Mouse (Mus musculus) heart, embryonic 11.5 days (tissue): Measurements from ENCODE around the gene Hhex. TPM values are rescaled to one million over a fixed set of nuclear protein-coding genes. Genes with fewer than 3 reads are reported as not detected.

Source experiments
- ATAC-seq: fragments of 200-750 bp; cut with Nextera tagmentation; replicated peaks from 2 replicates; pipeline ENCODE4 v1.8.0; 2017; ENCODE audit warnings: moderate library complexity; ENCODE audit not compliant: insufficient number of reproducible peaks, low FRiP score, low TSS enrichment
- H3K27ac ChIP-seq: fragments of 300-500 bp; sonication (generic); 2 replicates; pipeline ENCODE4 v1.5.1; 2014; ENCODE audit warnings: mild to moderate bottlenecking, low read depth, low read length
- H3K27me3 ChIP-seq: fragments of 300-500 bp; sonication (generic); 2 replicates; pipeline ENCODE4 v1.6.1; 2014; ENCODE audit warnings: mild to moderate bottlenecking, low read length, mixed read lengths; ENCODE audit not compliant: control insufficient read depth, insufficient read depth
- H3K36me3 ChIP-seq: fragments of 300-500 bp; sonication (generic); 2 replicates; pipeline ENCODE4 v1.6.1; 2014; ENCODE audit warnings: mild to moderate bottlenecking, low read length, moderate library complexity, mixed read lengths; ENCODE audit not compliant: control insufficient read depth, insufficient read depth
- H3K4me1 ChIP-seq: fragments of 300-500 bp; sonication (generic); 2 replicates; pipeline ENCODE4 v1.6.1; 2014; ENCODE audit warnings: low read length; ENCODE audit not compliant: control insufficient read depth, insufficient read depth
- H3K4me2 ChIP-seq: fragments of 300-500 bp; sonication (generic); 2 replicates; pipeline ENCODE4 v1.6.1; 2014; ENCODE audit warnings: mild to moderate bottlenecking, moderate library complexity
- H3K4me3 ChIP-seq: fragments of 300-500 bp; sonication (generic); 2 replicates; pipeline ENCODE4 v1.5.1; 2014; ENCODE audit warnings: low read depth, low read length
- H3K9ac ChIP-seq: fragments of 300-500 bp; sonication (generic); 2 replicates; pipeline ENCODE4 v1.6.1; 2014; ENCODE audit warnings: mild to moderate bottlenecking, low read depth, low read length, moderate library complexity
- H3K9me3 ChIP-seq: fragments of 300-500 bp; sonication (generic); replicated peaks from 2 replicates; pipeline ENCODE4 v1.6.1; 2016; ENCODE audit warnings: low read length; ENCODE audit not compliant: control insufficient read depth
- WGBS: fragments of 180-500 bp; shearing (Covaris S2); extraction: QIAGEN DNeasy Blood & Tissue Kit; methylation state at CpG from one replicate; pipeline ENCODE4 v1.1.7; 2014; ENCODE audit not compliant: insufficient replicate concordance; 5-methylcytosine and 5-hydroxymethylcytosine counted together
- polyA plus RNA-seq: library from polyadenylated mRNA; unstranded; fragments of >200 nt; fragmentation: Nextera tagmentation; extraction: Ambion mirVana; gene quantifications from 2 replicates; pipeline ENCODE4 v1.2.1, GENCODE M21; 2014

Hhex gene
- polyA plus RNA-seq, 1 experiment from 2014 or later = 13.4 TPM

- Histone ChIP-seq H3K4me3 (no peak overlapping the region; the same call in 1 of the 2 replicates), H3K36me3 (no peaks in the 10 kb centered on the region), H3K27me3 (peaks cover 73% of the 10 kb centered on the region), H3K9me3 (no peaks in the 10 kb centered on the region), H3K4me2 (peak overlapping the region; percentile 77), H3K9ac (no peak overlapping the region), H3K4me1 (no peaks in the 10 kb centered on the region; the same call in none of the 2 replicates), H3K27ac (no peak overlapping the region)
- ATAC-seq = no peak
- WGBS = 21% methylated on average over 16 of the region's 16 CpGs
Observed at GRCm38 (mm10) chr19:37432868-37433570, 1.6 kb upstream of the Hhex start.

- no peak for ATAC-seq
Observed at GRCm38 (mm10) chr19:37433895-37434262, 731 bp upstream of the Hhex start.

DNA sequence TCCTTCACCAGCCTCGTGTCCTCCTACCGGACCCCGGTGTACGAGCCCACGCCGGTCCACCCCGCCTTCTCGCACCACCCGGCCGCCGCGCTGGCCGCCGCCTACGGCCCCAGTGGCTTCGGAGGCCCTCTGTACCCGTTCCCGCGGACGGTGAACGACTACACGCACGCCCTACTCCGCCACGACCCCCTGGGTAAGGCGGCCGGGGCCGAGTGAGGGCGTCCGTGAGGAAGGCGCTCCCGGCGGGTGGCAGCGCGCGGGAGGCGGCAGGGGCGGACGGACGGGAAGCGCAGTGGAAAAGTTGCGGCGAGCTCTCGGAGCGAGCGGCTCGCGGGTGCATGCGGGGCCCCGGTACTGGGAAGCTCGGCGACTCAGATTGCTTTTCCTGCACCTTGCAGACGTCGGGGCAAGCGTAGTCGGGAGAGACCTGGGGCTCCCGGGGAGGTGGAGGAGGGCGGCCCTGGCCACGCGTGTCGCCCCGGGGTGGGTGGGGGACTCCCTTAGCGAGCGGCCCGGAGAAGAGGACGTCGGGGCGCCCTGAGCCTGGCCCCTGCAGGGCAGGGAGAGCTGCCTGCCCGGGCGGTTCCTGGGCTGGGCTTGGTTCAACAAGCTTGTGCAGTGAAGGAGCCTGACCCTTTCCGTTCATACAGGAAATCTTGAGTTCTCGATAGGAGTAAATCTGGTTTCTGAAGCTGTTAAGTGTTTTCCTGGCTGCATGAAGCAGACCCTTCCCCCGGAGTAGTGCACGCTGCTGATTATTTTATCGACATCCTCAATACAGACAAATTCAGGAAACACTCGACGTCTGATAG lies 637 bp downstream of the Hhex start:
- Histone ChIP-seq H3K4me1 (no peaks in the 10 kb centered on the region; the same call in none of the 2 replicates), H3K27me3 (peaks cover 74% of the 10 kb centered on the region), H3K27ac (peak overlapping the region; percentile 87), H3K9ac (peak overlapping the region; percentile 75), H3K36me3 (no peaks in the 10 kb centered on the region), H3K4me2 (peak overlapping the region; percentile 77), H3K9me3 (no peaks in the 10 kb centered on the region), H3K4me3 (peak overlapping the region; percentile 60)
- under 1% methylated on average over 71 of the region's 77 CpGs for WGBS
- peak; percentile 71 for ATAC-seq

More at GRCm38 (mm10) chr19:37433895-37434262, 731 bp upstream of the Hhex start:
- H3K9me3 ChIP-seq = no peaks in the 10 kb centered on the region
- WGBS = 3% methylated on average over 14 of the region's 14 CpGs
- peak overlapping the region; percentile 60 for H3K4me3 ChIP-seq
- 0 out of 2 replicates have a peak overlapping the region, but pooled peaks have one; percentile 75 for H3K9ac ChIP-seq
- H3K27ac ChIP-seq = no peak overlapping the region
- H3K36me3 ChIP-seq = no peaks in the 10 kb centered on the region
- peaks cover 73% of the 10 kb centered on the region for H3K27me3 ChIP-seq
- peak overlapping the region; percentile 77 for H3K4me2 ChIP-seq
- no peaks in the 10 kb centered on the region; the same call in none of the 2 replicates for H3K4me1 ChIP-seq

GRCm38 (mm10) chr19:37435853-37436174 lies 1.2 kb downstream of the Hhex start:
- Histone ChIP-seq H3K27ac (peak overlapping the region; percentile 7; the same call in 1 of the 2 replicates), H3K9ac (0 out of 2 replicates have a peak overlapping the region, but pooled peaks have one; percentile 43), H3K36me3 (no peaks in the 10 kb centered on the region), H3K4me3 (peak overlapping the region; percentile 60), H3K4me1 (no peaks in the 10 kb centered on the region; the same call in none of the 2 replicates), H3K9me3 (no peaks in the 10 kb centered on the region), H3K4me2 (peak overlapping the region; percentile 77), H3K27me3 (peaks cover 70% of the 10 kb centered on the region)
- WGBS = 4% methylated on average over 10 of the region's 10 CpGs
- peak; percentile 5; the same call in 1 of the 2 replicates for ATAC-seq

DNA sequence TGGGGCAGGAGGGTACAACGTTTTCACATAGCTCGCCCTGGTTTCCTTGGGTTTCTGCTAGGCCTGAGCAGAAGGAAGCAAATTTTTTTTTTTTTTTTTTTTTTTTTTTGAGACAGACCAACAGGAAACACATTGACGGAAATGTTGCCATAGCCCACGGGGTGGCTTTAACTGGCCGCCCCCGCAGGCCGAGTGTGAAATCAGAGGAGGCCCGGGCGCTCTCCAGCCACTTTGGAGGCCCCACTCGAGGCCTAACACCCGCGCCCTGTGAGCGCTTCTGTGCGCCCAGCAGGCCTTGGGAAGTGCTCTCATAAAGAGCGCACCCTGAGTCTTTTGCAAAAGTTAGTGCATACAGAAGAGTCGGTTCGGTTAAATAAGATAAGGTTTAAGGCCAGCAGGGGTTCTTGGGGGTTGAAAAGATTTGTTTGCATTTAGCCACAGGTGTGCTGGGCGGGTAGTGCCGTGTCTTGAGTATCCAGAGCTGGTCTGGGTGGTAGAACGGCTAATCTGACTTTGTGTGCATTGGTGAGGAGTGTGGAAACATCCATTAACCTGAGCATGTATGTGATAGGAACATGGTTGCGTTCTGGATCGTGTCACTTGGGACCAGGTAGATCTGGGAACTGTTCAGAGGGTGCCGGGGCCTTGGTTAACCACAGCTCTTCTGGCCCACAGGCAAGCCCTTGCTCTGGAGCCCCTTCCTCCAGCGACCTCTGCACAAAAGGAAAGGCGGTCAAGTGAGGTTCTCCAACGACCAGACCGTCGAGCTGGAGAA lies 2.1 kb downstream of the Hhex start:
- 0 out of 2 replicates have a peak overlapping the region, but pooled peaks have one; percentile 16 for H3K9ac ChIP-seq
- H3K27me3 ChIP-seq = peaks cover 65% of the 10 kb centered on the region
- no peaks in the 10 kb centered on the region; the same call in none of the 2 replicates for H3K4me1 ChIP-seq
- H3K4me2 ChIP-seq = peak overlapping the region; percentile 77
- H3K36me3 ChIP-seq = no peaks in the 10 kb centered on the region
- no peaks in the 10 kb centered on the region for H3K9me3 ChIP-seq
- H3K4me3 ChIP-seq = peak overlapping the region; percentile 60
- 5% methylated on average over 28 of the region's 28 CpGs for WGBS
- no peak for ATAC-seq
- no peak overlapping the region for H3K27ac ChIP-seq

GRCm38 (mm10) chr19:37437289-37437606 lies 2.6 kb downstream of the Hhex start:
- no peak overlapping the region for H3K4me3 ChIP-seq
- no peaks in the 10 kb centered on the region for H3K36me3 ChIP-seq
- 13% methylated on average over 14 of the region's 14 CpGs for WGBS
- no peaks in the 10 kb centered on the region for H3K9me3 ChIP-seq
- H3K4me1 ChIP-seq = no peaks in the 10 kb centered on the region; the same call in none of the 2 replicates
- no peak overlapping the region for H3K27ac ChIP-seq
- H3K27me3 ChIP-seq = peaks cover 61% of the 10 kb centered on the region
- no peak overlapping the region for H3K9ac ChIP-seq
- ATAC-seq = no peak
- peak overlapping the region; percentile 77 for H3K4me2 ChIP-seq

DNA sequence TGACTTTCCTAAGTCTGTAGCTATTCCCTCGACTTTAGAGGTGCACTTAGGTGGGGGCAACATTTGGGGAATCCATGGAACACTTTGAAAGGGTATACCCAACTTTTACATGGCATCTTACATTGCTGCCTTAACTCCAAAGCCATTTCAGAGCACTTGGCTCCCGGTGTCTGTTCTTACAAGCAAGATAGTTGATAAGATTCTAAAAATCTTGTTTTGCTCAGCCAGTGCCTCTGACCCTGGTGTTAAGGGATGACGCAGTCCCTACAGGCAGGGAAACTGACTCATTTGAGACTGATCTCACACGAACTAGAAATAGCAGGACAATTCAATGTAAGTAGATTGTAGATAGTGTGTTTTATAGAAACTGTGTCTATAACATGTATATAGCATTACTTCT lies 5.6 kb downstream of the Hhex start:
- Histone ChIP-seq H3K4me3 (no peak overlapping the region), H3K36me3 (no peaks in the 10 kb centered on the region), H3K27ac (no peak overlapping the region), H3K9ac (no peak overlapping the region), H3K9me3 (no peaks in the 10 kb centered on the region), H3K27me3 (peaks cover 33% of the 10 kb centered on the region), H3K4me2 (no peak overlapping the region), H3K4me1 (no peaks in the 10 kb centered on the region)
- ATAC-seq = no peak
- 46% methylated on average over 4 of the region's 4 CpGs for WGBS

DNA sequence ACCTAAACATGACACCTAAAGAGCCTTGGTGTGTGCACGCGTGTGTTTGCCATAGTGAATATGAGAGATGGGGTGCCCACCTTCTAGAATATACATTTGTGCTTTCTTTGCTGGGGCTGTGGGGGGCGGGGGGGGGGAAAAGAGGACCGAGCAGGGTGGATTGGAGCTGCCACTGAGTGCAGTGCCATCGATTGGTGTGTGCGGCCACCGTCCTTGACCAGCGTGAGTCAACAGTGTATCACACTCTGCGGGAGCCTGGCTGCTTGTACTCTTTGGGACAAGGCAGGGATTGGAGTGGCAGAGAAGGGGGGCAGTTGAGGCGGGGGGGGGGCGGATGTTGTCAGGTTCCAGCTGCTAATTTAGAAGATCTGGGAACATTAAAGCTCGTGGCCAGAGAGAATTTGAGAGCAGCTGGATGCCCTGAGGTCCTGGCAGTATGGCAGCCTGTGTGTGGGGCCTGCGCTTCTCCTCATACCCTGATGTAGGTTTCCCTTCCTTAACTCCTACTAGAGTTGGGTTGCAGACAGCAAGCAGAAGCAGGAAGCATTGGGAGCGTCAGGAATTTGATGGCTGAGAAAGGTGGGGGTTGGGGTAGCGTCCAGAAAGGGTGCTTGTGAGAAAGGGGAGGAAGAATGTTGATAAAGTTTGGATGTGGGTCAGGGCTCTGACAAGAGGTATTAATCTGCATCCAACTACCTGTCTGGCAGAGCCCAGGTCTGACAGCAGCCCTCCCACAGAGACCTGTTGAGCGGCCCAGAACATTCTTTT lies 6.3 kb downstream of the Hhex start:
- no peak overlapping the region for H3K4me2 ChIP-seq
- ATAC-seq = no peak
- H3K9me3 ChIP-seq = no peaks in the 10 kb centered on the region
- H3K27ac ChIP-seq = no peak overlapping the region
- no peak overlapping the region for H3K4me3 ChIP-seq
- 62% methylated on average over 16 of the region's 16 CpGs for WGBS
- H3K4me1 ChIP-seq = no peaks in the 10 kb centered on the region
- H3K36me3 ChIP-seq = no peaks in the 10 kb centered on the region
- no peak overlapping the region for H3K9ac ChIP-seq
- H3K27me3 ChIP-seq = peaks cover 26% of the 10 kb centered on the region
